Mouse (Mus musculus) spleen, adult 18-20 months (tissue): Measurements from ENCODE around the gene Olfr1347.
"Not testable (repeated sequence)": the region's sequence is repeated elsewhere in the genome, so short reads cannot be mapped to it uniquely, and the experiment has no call there.

ENCODE experiments used
- DNase-seq, 2 experiments: peaks; one replicate each; pipeline ENCODE4 v3.0.0; 2022; ENCODE audit warnings: mixed read lengths in 2 of 2

The Olfr1347 gene

DNA sequence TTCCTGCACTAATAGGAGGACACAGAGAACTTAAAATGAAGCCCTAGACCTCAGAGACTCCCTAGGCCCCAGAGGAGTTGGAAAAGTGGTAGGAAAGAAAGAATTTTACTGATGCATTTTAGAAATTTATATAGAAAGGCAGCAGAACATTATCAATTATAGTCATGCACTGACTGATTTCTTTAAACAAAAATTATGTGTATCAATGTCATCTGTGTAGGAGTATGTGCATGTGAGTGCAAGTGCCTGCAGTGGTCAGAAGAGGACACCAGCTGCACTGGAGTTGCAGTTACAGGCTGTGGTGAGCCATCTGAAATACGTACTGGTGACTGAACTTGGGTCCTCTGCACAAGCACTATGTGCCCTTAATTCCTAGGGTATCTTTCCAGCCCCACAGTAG is at the start of gene Olfr1347:
Olfr1347 (minus strand) TSS at position 101 of the 400 bp plus-strand sequence.
- no peak for DNase-seq

DNA sequence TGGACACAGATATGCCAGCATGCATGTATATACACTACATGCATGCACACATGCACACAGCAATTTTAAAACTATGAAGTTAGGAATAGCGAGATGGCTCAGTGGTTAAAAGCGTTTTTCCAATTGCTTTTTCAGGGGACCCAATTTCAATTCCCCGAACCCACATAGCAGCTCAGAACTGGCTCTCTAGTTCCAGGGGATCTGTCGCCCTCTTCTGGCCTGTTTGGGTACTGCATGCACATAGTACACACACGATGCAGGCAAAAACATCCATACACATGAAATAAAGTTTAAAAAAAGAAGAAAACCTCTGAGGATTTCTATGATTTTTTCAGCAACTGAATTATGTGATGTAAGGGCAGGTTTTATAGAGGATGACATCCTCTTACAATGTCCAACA is 26.6 kb upstream of the Olfr1347 start:
- DNase-seq, result no peak

DNA sequence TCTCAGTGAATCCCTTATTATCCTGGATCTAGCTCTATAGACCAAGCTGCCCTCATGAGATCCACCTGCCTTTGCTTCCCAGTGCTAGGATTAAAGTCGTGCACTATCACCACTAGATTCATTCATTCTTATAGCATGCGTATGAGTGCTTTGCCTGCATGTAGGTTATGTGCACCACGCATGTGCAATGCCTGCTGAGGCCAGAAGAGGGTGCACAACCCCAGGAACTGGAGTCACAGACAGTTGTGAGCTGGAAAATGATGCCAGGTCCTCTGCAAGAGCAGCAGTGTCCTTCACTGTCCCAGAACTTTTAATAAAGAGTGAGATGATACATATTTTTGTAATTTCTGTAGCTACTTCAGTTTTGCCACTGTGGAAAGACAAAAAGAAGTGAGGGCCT is 25.4 kb upstream of the Olfr1347 start:
- no peak for DNase-seq

DNA sequence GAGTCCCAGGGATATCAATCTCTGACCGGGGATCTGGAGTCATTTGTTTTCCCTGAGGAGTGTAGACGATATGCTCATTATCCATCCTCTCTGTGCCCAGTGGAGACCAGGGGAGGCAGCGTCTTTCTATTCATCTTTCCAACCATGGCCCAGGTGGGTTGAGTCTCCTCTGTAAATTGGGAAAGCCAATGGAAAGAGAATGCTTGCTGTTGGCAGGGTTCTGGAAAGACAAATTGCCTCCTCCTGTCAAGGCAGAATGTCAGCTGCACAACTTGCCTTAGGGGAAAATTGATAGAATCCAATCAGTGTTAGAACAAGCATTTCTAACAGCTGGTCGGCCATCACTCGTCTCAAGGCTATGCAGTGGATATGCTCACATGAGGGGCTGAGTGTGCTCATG is 23.3 kb upstream of the Olfr1347 start, which contains the start of gene Olfr1349:
Olfr1349 (minus strand) TSS at position 101 of the 400 bp plus-strand sequence.
- DNase-seq, result no peak

DNA sequence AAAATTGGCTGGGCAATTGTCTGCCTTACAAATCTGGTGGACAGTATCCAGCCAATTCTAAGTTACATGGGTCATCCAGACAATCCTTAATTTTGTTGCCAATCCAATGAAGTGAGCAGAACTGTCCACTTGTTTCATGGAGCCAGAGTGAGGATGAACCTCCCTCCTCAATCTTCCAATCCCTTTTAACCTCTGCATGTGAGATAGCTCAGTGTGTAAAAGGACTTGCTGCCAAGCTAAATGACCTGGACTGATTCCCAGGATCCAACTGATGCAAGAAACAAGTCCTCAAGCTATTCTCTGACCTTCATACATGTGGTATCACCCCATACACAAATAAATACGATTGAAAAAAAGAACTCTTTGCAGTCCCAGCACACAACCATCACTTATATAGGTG is 22.1 kb upstream of the Olfr1347 start:
- DNase-seq, result no peak

DNA sequence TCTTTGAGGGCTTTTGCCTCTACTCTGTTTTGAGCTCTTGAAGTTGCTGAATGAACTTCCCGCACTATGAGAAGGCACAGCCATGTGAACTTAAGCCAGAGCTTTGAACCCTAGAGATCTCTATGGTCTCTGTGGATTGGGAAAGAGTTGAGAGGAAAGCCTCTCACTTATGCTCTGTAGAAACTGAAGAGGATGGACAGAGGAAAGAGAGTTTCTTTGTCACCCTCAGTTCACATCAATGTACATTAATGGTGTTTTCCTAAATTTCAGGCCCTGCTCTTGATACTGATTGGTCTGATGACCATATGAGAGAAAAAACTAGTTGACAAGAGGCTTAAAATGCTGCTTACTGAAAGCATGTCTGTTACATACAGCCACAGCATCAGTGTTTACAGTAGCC is 9.1 kb upstream of the Olfr1347 start, which contains the start of gene Olfr1348:
Olfr1348 (minus strand) TSS at position 101 of the 400 bp plus-strand sequence.
- no peak for DNase-seq

DNA sequence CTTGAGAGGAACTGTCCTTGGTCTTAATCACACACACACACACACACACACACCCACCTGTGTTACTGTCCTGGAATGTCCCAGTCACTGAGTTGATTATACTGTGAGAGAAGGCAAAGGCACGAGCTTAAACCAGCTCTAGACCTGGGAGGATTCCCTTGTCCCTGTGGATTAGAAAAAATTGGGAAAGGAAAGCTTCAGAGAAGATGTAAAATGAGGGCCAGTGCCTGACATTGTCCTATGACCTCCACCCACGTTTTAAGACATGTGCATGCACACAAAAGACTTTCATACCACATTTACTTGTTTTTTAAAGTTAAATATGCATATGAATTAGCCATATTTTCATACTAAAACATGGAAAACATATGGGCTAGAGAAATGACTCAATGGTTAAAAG is 12.7 kb downstream of the Olfr1347 start, which contains the start of gene Olfr5:
Olfr5 (minus strand) TSS at position 101 of the 400 bp plus-strand sequence.
- no peak for DNase-seq

DNA sequence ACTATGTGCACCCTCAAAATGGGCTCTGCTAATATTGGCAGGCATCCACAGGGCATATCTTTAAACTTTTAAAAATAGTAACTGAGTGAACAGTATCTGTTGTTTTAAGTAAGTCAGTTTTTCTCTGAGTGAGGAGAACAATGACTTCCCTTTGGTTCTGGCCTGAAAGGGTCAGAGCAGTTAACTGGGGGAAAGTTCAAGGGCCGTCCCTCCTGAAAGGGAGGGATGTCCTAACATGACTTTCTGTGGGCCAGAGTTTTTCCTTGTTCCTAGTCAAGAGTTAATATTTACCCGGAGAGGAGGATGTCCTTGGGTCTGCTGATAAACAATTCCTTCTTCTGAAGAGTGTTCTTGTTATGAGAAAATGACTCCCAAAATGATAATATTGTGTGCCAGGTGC is 21.9 kb downstream of the Olfr1347 start:
- not testable (repeated sequence) for DNase-seq

DNA sequence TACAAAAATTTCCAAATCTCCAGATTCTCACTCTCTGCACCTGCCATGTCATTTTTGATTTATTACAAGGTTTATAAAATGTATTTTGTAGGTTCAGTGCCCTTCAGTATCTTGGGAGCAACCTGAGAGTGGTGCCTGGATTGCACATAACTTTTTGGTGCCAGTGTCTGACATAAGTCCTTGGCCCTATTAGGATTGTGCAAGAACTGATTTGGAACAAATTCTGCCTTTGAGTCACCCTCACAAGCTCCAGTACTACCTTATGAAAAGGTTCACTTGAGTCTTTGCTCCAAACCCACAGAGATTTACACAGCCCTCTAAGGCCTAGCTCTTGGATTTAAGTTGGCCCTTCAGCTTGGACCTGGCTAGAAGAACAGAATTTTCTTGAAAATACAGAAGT is 32.6 kb downstream of the Olfr1347 start, which contains the start of gene Olfr1346:
Olfr1346 (plus strand) TSS at position 151 of the 400 bp plus-strand sequence.
- DNase-seq, result no peak

DNA sequence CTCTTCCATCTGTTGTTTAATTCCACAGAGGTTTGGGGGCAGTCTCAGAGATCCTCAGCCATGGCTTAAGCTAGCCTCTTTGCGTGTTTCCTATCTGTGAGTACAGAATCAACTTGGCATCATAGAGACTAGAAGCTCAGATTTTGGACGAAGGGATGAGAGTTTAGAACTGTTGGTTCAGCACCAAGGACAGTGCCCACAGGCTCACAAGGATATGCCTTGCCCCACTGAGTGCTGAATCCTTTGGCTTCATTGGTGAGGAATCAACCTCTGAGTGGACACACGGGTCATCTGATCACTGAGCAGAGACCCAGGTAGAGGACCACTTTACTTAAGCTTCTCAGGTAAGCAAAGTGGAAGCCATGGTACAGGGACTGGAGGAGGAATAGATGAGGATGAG is 43.2 kb downstream of the Olfr1347 start:
- DNase-seq, result no peak

DNA sequence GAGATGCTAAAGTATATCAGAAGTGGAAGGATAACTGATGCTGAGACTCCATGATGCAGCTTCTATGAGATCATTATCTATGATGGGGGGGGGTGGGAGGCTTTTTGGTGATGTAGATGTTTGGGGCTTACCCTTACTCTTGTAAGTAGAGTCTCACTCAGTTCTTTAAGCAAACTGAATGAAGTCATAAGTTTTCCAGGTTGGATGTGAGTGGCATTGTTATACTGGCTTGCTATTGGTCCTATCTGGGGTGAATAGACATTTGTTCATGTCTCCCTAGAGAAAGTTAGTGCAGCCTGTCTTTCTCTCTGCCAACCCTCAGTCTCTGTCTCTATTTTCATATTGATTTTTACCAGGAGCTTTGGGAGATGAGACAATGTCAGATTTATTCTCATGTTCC is 43.7 kb downstream of the Olfr1347 start, which contains the start of gene Olfr1336:
Olfr1336 (plus strand) TSS at position 301 of the 400 bp plus-strand sequence.
- DNase-seq, result no peak

DNA sequence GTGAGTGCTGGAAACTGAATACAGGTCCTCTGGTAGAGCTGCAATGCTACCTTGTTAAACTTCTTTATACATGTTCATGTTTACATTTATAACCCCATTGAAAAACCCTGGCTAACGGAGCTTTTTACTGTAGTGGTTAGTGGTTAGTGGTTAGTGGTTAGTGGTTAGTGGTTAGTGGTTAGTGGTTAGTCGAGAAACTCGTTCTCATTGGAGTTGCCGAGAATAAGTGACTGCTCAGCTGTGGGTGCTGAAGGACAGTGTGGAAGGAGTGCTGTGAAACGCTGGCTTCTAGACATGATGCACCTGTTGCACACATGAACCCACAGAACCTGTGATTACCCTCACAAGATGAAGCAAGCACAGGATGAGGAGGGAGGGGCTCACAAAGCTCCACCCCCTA is 51.8 kb downstream of the Olfr1347 start:
- no peak for DNase-seq

DNA sequence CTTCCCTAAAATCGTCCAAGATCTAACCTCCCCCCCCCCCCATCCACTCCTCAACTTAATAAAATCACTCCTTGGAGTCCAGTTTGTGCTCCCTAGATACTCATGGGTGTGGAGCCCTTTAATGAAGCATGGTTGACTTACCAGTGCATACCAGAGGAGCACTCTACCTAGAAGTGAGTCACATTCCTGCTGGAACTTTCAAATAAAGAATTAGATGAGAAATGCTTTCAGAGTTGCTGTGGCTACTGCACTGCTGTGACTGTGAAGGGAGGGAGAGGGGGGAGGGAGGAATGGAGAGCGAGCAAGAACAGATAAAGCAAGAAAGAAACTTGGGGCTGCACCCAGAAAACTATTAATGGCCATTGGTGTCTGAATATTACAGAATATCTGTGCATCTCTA is 58.4 kb downstream of the Olfr1347 start:
- DNase-seq, result no peak

DNA sequence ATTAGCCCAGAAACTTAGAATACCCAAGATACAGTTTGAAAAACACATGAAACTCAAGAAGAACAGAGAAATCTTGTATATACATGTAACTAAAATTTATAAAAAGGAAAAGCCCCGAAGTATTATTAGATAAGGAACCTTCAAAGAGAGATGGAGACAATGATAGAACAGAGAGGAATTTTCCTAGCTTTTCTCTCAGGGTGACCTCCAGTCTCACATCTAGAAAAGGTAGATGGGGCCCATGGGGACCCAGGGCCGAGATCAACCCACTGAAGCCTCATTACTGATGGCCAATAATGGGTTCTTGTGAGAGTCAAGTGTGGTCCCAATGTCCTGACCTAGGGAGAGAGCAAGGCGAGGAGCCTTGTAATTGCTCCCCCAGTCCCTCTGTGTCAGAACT is 61.2 kb downstream of the Olfr1347 start, which contains the start of gene Olfr1344:
Olfr1344 (plus strand) TSS at position 301 of the 400 bp plus-strand sequence.
- no peak for DNase-seq
